Mouse (Mus musculus): Measurements from ENCODE around the gene Lyl1.
A peak's percentile ranks its signal among the peaks of the same experiment; 100 is the strongest.
"Not testable (repeated sequence)": the region's sequence is repeated elsewhere in the genome, so short reads cannot be mapped to it uniquely, and the experiment has no call there.

Gene Lyl1

GRCm38 (mm10) chr8:84668731-84669485, 32.3 kb upstream of the Lyl1 start:
- no peak for DNase-seq

- not testable (repeated sequence) for DNase-seq
Observed at GRCm38 (mm10) chr8:84670295-84671006, 30.8 kb upstream of the Lyl1 start.

- DNase-seq = no peak
Observed at GRCm38 (mm10) chr8:84677305-84677704, 24.0 kb upstream of the Lyl1 start.

GRCm38 (mm10) chr8:84681476-84681875, 19.8 kb upstream of the Lyl1 start:
- DNase-seq = no peak

- no peak for DNase-seq
Observed at GRCm38 (mm10) chr8:84682257-84682656, 19.0 kb upstream of the Lyl1 start.

- peak; percentile 37 for DNase-seq
Observed at GRCm38 (mm10) chr8:84684537-84684936, 16.7 kb upstream of the Lyl1 start.

GRCm38 (mm10) chr8:84686191-84687002, 14.9 kb upstream of the Lyl1 start, which contains the start of gene Trmt1:
Gene Trmt1, plus strand, starts transcription at chr8:84686307.
- DNase-seq = peak; percentile 52

GRCm38 (mm10) chr8:84687003-84687704, 14.1 kb upstream of the Lyl1 start:
- DNase-seq = peak; percentile 68

GRCm38 (mm10) chr8:84687705-84688100, 13.6 kb upstream of the Lyl1 start, which contains the start of gene Nacc1:
Gene Nacc1, minus strand, starts transcription at chr8:84687862.
- peak; percentile 87 for DNase-seq

- peak; percentile 91 for DNase-seq
Observed at GRCm38 (mm10) chr8:84689091-84689915, 12.0 kb upstream of the Lyl1 start.

- DNase-seq = no peak
Observed at GRCm38 (mm10) chr8:84693332-84693731, 7.9 kb upstream of the Lyl1 start.

- DNase-seq = no peak
Observed at GRCm38 (mm10) chr8:84695140-84695539, 6.1 kb upstream of the Lyl1 start.

- DNase-seq = no peak
Observed at GRCm38 (mm10) chr8:84697166-84698130, 3.8 kb upstream of the Lyl1 start.

GRCm38 (mm10) chr8:84698288-84698687, 3.0 kb upstream of the Lyl1 start:
- DNase-seq = no peak

- no peak for DNase-seq
Observed at GRCm38 (mm10) chr8:84698929-84699401, 2.3 kb upstream of the Lyl1 start.

- DNase-seq = no peak
Observed at GRCm38 (mm10) chr8:84699861-84700322, 1.4 kb upstream of the Lyl1 start.

- no peak for DNase-seq
Observed at GRCm38 (mm10) chr8:84700526-84700925, 731 bp upstream of the Lyl1 start.

GRCm38 (mm10) chr8:84702561-84702960, 1.3 kb downstream of the Lyl1 start:
- no peak for DNase-seq

- DNase-seq = no peak
Observed at GRCm38 (mm10) chr8:84702963-84703465, 1.8 kb downstream of the Lyl1 start.

Measured in cerebellum, adult 9-11 months (tissue).